Mouse (Mus musculus) layer of hippocampus, adult 11-12 months (tissue): ENCODE data around the gene Itgb1.

ENCODE experiments used
- DNase-seq: peaks from one replicate; pipeline ENCODE4 v3.0.0; 2022; ENCODE audit warnings: low spot score

Gene Itgb1

DNA sequence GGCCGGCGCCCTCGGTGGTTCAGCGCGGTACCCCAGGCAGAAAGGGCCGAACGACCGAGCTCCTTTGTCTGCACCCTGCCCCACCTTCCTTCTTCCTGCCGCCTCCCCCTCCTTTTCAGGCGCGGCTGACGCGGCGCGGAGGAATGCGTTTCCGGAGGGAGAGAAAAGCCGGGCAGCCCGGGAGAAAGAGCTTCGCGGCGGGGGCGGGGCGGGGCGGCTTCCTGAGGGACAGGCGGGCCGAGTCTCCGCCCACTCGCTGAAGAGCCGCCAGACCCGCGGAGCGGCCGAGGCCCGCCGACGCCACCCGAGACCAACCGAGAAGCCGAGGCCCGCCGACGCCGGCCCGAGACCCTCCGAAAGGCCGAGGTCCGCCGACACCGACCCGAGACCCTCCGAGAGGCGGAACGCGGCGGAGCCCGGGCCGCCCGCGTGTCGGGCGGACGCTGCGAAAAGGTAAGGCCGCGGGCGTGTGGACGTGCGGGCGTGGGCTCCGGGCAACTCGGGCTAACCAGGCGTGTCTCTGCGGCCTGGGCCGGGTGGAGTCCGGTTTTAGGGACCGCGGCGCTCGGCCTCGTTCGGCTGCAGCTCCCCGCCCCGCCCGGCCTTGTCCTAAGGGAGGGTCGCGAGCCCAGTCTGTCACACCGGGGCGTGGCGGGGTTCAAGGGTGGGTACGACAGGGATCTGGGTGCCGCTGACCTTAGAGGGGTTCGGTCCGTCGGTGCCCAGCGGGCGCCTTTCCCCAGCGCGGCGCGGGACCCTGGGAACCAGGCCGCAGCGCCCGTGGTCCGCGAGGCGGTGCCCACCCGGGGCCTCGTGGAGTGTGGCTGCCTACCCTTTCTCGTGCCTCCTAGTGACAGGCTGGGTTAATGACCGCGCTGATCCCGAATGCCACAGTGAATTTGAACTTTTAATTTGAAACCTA lies at the start of gene Itgb1:
Itgb1 (plus strand) TSS at position 148 of the 922 bp plus-strand sequence.
- DNase-seq, result peak; percentile 87

DNA sequence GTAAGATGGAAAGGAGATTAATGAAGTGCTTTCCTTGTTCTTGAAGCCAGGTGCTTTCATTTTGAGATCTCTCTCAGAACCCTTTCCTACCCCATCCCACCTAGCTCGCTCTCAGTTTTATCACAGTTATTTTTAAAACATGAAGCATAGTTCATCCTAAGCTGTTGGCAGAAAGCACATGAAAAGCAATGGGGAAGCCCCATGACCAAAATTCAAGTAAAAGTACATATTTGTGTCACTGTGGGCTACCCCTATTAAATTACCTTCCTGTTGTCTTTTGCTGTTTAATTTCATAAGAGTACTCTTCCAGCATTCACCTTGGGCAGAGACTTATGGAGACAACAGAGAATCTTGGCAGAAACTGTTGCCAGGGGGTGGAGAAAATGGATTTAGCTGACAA lies 42.4 kb upstream of the Itgb1 start:
- DNase-seq, result no peak

DNA sequence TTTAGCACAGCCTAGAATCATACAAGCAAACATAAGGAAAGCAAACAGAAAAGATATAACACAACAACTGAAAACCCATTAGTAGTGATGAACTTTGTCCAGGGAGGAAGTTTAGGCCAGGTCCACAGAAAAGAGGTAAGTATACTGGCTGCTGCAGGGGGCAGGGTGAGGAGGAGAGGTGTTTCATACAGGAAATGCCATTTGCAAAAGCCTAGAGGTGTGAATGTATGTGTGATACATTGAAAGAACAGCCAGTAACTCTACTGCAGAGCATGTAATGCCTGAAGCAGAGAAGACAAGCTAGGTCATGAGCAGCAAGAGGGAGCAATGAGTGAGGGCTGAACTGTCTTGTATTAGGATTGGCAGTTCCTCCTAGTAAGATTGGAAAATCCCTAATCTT lies 40.0 kb upstream of the Itgb1 start:
- no peak for DNase-seq

DNA sequence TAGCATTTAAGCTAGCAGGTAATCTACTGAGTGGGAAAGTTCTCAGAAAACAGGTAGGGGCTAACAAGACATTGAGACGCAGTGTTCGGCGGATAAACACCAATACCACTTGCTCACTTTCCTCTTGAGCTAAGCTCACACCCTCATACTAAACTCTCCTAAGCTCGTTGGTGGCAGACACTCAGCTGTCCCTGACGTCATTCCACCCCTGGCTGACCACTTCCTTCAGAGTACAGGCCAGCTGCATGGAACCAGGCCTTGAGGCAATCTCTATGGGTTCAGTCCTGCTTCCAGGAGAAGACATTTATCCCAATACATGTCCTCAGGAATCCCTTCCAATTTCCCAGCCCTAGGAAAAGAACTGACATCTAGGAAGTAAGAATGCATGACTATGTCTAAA lies 39.0 kb upstream of the Itgb1 start:
- no peak for DNase-seq

DNA sequence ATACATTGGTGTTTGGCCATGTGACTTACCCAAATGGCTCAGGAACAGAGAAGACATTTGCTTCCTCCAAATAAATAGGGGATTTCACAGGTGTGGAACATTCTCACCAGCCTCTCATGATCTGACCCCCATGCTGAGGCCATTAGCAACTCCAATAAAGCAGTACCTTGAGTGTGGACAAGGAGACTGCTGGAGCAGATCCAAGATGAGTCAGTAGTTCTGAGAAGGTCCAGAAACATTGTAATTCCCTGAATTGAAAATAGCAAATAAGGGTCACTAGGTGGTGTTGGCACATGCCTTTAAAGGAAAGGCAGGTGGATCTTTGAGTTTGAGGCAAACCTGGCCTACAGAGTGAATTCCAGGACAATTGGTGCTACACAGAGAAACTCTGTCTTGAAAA lies 37.4 kb upstream of the Itgb1 start:
- no peak for DNase-seq

DNA sequence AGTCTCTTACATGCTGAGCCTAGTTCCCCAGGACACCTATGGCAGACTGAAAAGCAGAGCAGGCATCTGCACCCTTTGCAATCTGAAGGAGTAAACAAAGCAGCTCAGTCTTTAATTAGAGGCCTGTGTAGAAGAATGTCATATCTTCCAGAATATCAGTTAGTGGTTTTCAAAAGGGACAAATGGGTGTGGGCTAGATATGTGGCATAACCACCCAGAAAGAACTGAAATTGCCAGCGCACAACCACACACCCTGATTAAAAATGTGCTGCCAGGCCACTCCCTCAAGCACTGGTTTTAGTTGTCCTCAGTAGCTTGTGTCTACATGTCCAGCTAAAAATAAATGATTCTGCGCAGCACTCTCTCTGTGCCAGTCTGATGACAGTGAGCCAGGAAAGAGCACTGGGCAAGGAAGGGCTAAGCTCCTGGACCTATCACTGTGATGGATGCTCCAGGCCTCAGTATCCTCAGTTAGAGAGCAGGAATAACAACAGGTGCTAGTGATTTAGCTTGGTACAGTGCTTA lies 35.1 kb upstream of the Itgb1 start:
- DNase-seq, result no peak

DNA sequence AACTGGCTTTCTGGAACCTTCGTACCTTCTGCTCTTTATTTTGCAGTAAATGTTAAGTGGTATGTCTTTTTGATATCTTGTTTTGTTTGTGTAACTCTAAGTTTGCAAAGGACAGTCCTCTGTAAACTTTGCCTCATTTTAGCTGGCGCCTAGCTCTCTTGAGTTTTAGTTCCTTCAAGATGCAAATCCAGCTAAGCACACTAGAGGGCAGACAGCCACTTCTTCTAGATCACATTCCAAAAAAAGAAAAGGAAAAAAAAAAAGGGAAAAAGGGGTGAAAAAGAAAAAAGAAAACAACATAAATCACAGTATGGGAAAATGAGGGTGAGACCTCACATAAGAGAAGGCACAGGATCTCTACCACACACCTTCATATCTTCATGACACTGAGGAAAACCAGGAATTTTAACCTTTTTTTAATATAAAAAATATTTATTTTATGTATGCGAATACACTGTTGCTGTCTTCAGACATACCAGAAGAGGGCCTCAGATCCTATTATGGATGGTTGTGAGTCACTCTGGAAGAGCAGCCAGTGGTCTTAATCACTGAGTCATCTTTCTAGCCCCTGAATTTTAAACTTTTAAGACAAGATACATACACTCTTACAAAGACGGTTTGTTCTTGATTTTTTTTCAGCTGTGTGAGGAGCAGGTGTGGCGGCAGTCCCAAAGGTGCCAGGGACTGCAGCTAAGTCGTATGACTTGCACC lies 32.9 kb upstream of the Itgb1 start:
- peak; percentile 61 for DNase-seq

DNA sequence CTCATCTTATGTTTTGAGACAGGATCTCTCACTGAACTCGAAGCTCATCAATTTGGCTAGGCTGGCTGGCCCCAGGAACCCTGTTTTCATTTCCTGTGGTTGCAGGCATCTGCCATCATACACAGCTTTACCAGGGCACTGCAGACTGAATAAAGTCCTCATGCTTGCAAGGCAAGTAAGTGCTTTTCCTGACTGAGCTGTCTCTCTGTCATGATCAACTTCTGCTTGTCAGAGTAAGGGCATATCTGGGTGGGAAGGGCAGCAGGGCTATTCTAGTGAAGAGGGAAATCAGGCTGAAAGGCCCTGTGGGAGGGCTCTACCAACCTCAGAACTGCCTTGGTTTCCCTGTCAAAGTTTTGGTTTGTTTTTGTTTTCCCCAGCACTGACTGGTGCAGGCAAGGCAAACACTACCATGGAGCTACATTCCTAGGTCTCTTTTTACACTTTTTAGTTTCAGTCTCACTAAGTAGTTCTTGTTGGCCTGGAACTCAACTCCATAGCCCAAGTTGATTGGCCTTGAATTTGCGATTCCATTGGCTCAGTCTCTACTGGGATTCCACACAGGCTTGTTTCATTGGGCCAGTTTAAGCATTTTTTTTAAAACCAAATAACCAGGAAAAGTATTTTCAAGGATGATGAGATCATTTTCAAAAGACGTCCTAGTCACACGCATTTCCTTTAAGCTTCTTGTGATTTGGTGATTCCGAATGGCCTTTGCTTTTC lies 31.7 kb upstream of the Itgb1 start:
- no peak for DNase-seq

DNA sequence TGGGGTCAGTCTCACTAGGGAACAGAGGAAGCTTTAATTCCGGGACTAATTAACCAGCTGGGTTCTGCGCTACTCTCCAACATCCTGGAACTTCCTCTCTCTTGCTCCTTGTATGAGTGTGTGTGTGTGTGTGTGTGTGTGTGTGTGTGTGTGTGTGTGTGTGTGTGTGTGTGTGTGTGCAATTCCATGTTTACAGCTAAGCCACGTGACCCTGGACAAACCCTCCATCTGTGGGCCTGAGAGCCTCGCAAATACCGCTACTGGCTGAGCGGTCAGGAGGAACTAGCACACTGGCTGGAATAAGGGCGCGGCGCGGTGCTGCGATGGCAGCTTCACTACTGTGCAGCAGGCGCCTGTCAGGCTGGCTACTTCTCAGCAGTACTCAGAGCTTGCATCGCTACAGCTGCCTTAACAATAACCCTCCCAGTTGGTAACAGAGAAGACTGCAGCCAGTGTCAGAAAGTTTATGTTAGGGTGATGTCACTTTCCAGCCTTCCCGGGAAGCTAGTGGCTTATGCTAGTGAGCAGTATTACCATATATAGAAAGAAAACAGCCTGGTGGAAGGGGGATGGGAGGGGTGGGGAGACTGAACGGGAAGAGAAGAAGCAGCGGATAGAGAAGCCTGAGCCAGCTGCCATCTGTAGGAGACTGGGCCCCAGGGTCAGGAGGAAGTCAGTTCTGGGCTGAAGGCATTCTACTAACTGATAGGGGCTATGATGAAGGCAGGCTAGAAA lies 30.9 kb upstream of the Itgb1 start:
- peak; percentile 47 for DNase-seq

DNA sequence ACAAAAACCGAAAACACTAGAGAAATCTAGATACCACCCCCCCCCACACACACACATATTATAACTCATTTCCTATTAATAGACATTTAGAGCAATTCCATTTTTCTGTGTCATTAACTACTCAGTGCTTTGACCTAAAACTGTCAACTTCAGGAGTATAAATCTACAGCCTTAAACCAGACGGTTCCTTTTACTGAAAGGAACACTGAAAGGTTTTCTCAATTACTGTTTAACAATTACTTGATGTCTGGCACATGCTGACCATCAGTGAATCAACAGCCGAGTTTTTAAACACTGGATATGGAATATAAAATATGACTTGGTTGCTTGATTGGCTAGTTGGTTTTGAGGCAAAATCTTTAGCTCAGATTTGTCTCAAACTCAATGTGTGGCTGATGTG lies 23.3 kb upstream of the Itgb1 start:
- DNase-seq, result no peak

DNA sequence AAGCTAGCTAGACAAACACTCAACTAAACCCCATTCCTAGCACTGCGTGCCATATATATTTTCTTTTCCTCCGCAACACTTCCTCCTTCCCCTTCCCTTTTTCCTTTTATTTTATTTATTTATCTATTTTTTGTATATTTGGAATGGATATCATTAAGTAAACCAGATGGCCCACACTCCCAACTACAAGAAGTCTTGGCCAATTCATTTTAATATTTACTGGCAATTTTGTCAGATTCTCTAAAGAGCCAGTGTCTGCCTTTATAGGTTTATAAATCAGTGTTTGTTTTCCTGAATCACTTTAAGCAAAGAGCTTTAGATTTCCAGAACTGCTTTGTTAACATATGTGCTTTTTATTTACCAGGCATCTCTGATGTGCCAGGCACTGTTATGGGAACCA lies 22.8 kb upstream of the Itgb1 start:
- DNase-seq, result no peak

DNA sequence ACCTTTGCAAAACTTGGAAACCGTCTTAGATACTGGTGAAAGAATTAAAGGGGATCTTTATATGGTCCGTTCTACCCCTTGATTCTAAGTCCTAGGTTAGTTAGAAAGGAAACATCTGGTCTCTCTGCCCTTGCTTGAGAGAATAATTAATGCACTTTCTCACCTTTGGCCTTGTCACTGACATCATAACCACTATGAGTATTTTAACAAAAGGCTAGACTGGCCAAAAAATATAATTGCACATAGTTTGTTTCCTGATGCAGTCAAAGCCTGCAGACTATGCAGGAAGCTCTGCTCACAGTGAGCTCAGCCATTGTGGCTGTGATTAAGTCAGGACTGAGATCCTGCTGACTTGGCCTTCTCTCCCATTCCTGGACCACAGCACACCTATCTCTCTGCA lies 22.3 kb upstream of the Itgb1 start:
- DNase-seq, result no peak

DNA sequence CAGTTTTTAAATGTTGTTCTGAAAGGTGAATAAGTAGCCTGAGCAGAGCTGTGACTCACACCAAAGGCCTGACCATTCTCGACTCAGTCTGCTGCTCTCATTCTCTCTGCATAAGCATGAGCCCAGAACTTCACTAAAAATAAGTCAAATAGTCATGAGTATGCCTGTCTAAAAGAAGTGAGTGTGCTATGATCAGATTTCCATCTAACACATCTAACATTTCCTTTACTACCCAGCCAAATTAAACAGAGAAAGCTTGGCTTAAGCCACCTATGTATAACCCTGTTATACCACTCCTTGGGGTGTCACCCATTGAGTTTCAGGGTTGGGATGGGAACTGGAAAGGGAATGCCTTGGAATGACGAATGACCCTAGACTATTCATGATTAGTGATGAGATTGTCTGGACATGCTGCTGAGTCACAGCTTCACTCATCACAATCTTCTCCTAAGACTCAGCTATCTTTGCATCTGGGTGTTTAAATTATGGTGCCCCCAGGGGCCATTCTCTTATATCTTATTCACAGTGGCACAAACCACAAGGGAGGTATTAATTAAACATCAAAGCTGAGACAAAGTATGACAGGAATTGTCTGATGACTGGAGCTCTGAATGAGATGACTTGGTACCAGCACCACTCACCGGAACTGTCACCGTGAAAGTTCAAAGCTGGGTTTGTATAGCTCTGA lies 18.7 kb upstream of the Itgb1 start:
- no peak for DNase-seq

DNA sequence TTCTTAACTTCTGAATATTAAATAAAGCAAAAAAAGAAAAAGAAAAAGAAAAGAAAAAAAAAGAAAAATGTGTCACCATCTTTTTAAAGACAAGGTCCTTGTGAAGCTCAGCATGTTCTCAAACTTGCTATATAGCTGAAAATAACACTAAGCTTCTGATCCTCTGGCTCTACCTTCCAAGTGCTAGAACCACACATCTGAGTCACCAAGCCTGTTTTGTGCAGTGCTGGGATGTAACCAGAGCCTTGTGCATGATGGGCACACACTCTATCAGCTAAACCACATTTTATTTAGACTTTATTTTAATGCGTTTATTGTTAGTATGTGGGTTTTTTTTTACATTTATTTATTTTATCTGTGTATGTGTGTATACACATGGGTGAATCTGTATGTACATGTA lies 13.6 kb upstream of the Itgb1 start:
- no peak for DNase-seq

DNA sequence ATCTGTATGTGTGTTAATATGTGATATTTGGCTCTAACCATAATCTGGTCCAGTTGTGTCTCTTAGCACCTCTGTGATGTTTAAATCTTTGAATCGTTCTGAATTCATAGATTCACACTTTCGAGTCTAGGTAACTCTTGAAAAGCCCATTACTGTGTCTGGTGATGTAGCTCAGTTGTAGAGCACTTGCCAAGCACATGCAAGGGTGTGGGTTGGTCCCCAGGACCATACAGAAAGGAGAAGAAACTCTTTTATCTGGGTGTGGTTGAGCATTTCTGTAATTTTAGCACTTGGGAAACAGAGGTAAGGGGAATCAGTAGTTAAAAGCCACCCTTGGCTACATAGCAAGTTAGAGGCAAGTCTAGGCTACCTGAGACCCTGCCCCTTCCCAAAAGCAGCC lies 13.0 kb upstream of the Itgb1 start:
- no peak for DNase-seq

DNA sequence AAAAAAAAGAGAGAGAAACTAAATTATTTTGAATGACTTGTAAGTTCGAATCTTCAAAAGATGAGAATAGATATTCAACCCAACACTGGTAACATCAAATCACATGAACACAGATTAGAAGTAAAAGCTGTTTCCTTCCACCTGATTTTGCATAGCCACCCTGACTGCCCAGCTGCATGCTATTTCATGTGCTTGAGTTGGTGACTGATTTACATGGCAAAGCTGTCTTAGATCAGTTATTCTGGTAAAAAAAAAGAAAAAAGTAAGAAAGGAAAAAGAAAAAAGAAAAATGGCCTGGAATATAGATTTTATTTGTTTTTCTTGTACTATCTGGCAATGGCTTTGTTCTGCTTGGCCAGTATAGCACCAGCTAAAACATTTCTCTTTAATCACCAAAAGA lies 12.5 kb upstream of the Itgb1 start:
- no peak for DNase-seq

DNA sequence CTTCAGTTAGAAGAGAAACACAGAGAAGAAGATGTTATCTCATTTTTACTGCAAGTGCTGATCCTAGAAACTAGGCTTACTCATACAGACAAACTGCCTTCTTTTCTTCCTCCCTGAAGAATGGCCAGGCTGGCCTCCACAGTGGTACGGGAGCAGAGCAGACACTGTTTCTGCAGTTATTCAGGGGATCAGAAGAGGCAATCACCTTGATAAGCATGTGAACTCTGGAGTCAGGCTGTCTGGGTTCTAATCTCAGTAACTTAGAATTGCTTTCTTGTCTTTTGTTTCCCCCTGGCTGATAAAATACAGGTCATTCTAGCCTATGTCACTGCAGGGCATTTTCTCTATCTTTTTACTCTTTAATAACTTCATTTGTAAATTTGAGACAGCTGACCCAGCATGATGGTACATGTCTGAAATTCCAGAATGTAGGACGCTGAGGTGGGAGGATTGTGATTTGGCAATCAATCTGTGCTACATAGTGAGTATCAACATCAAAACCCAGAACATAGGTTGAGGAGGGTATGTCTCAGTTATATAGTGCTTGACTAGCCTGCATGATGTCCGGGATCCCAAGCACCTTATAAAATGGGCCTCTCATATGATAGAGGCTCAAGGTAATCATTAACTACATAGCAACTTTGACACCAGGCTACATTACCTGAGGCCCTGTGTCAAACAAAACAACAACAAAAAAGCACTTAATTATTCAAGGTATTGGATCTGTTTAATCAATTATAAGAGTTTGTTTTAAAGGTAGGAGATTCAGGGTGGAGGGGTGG lies 9.4 kb upstream of the Itgb1 start:
- DNase-seq, result no peak

DNA sequence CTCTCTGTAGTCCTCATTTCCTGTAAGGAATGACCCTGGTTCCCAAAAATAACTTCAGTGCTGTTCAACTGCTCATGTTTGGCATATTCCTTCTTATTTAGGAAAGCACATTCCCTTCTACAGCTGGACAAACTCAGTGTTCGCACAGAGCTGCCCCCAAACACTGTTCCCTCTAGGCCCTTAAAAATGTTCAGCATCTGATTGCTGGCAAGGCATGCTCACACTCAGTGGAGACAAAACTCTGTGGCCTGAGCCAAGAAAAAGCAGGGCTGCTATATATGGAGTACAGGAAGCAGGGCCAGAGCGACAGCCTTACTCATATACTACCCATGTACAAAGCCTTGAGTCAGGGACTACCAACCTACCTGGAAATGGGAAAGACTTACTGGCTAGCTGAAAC lies 5.5 kb upstream of the Itgb1 start:
- DNase-seq, result peak; percentile 18

DNA sequence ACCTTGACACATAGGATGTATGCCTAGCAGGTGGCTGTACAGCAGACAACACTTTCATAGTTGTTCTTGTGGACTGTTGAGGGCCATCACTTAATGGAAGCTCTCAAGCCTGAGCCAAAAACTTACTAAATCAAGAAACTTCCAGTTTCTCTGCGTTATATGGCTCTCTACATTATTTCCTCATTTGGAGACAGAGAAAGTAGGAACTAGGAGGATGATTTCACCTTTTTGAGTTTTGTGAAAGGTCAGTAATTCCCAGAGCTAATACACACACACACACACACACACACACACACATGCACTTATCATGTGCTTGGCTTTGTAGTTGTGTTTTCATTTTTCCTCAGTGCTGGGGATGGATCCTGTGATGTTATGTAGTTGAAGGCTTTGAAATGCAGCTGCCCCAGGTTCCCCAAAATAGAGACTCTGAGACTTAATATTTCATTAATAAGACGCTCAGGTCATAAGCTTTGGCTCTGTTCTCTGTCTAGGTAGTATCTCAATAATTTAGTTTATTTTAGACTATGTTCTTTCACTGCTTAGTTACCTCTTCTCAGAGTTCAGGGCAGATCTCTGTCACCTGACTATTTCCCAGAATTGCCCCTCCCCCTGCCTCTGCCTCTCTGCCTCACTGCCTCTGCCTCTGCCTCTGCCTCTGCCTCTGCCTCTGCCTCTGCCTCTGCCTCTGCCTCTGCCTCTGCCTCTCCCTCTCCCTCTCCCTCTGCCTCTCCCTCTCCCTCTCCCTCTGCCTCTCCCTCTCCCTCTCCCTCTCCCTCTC lies 4.7 kb upstream of the Itgb1 start:
- no peak for DNase-seq

DNA sequence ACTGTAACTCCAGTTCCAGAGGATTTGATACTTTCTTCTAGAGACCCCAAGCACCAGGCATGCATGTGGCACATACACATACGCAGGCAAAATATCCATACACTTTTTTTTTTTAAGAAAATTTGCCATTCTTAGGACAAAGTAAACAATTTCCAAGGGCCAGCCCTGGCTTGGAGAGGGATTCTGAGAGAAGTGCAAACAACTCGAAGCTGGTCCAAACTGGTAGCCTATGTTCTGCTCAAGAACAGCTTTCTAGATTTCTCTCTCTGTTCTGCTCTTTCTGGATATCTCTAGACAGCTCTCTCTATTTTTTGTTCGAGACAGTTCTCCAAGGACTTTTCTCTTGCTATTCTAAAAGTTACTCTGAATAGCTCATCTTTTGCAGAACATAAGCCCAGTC lies 3.5 kb upstream of the Itgb1 start:
- no peak for DNase-seq
